Mouse (Mus musculus) heart, embryonic 13.5 days (tissue): ENCODE results near the gene Glipr1l3. TPM values are rescaled to one million over a fixed set of nuclear protein-coding genes. Genes with fewer than 3 reads are reported as not detected.
"Not testable (repeated sequence)": the region's sequence is repeated elsewhere in the genome, so short reads cannot be mapped to it uniquely, and the experiment has no call there.

Experiments used
- ATAC-seq: fragments of 200-750 bp; cut with Nextera tagmentation; 2 replicates; pipeline ENCODE4 v1.8.0; 2017; ENCODE audit warnings: moderate TSS enrichment; ENCODE audit not compliant: insufficient number of reproducible peaks, low FRiP score, low TSS enrichment; ENCODE audit errors: extremely low read depth
- H3K27ac ChIP-seq: fragments of 300-500 bp; sonication (generic); replicated peaks from 2 replicates; pipeline ENCODE4 v1.5.1; 2015; ENCODE audit warnings: moderate library complexity, mild to moderate bottlenecking, inconsistent platforms
- H3K27me3 ChIP-seq: fragments of 300-500 bp; sonication (generic); replicated peaks from 2 replicates; pipeline ENCODE4 v1.6.1; 2015; ENCODE audit warnings: mild to moderate bottlenecking, inconsistent platforms
- H3K36me3 ChIP-seq: fragments of 300-500 bp; sonication (generic); 2 replicates; pipeline ENCODE4 v1.6.1; 2015; ENCODE audit warnings: mild to moderate bottlenecking, inconsistent platforms
- H3K4me1 ChIP-seq: fragments of 300-500 bp; sonication (generic); 2 replicates; pipeline ENCODE4 v1.6.1; 2015; ENCODE audit warnings: inconsistent platforms
- H3K4me2 ChIP-seq: fragments of 300-500 bp; sonication (generic); 2 replicates; pipeline ENCODE4 v1.6.1; 2015; ENCODE audit warnings: inconsistent platforms, mild to moderate bottlenecking, moderate library complexity
- H3K4me3 ChIP-seq: fragments of 300-500 bp; sonication (generic); 2 replicates; pipeline ENCODE4 v1.5.1; 2015; ENCODE audit warnings: moderate library complexity, mild to moderate bottlenecking, inconsistent platforms
- H3K9ac ChIP-seq: fragments of 300-500 bp; sonication (generic); 2 replicates; pipeline ENCODE4 v1.6.1; 2015; ENCODE audit warnings: inconsistent platforms, mild to moderate bottlenecking, moderate library complexity
- H3K9me3 ChIP-seq: fragments of 300-500 bp; sonication (generic); 2 replicates; pipeline ENCODE4 v1.6.1; 2016; ENCODE audit warnings: inconsistent platforms
- WGBS: fragments of 180-500 bp; shearing (Covaris S2); methylation state at CpG from one replicate; pipeline ENCODE4 v1.1.7; 2015; ENCODE audit warnings: mixed read lengths; 5-methylcytosine and 5-hydroxymethylcytosine counted together
- polyA plus RNA-seq: library from polyadenylated mRNA; unstranded; fragments of >200 nt; fragmentation: Nextera tagmentation; extraction: Ambion mirVana; gene quantifications from 2 replicates; pipeline ENCODE4 v1.2.1, GENCODE M21; 2015

The Glipr1l3 gene
- not detected in 2 replicates for polyA plus RNA-seq

DNA sequence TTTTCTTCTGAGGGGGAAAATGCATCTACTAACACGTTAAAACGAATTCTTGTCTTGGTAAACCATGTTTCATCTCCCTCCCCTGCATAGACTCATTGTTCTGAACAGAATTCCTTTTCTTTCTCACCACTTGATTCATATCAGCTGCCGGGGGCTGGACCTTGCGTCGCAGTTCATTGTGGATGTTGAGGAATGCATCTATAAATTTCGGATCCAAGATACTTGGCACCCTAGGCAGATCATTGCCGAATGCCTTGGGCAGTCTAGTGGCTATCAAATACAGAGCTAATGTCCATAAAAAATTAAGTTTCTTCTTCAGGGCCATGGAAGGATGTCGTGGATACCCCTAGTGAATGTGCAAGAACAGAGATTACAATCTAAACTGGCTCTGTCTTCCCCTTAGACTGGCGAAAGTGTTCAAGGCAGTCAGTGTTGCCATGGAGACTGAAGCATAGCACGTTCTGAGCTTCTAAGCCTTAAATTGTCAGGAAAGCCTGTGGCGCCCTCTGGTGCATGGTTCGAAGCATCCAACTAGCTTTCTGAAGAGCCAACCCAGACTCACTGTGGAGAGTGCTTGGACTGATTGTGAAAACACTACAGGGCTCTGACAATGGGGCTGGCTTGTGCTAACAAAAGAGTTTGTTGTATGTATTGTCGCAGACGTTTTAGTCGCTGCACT is at the start of gene Glipr1l3:
Glipr1l3 (minus strand) TSS at position 446 of the 679 bp plus-strand sequence.
- 23% methylated on average over 15 of the region's 15 CpGs for WGBS
- not testable (repeated sequence) for H3K4me2 ChIP-seq, H3K4me3 ChIP-seq, H3K27ac ChIP-seq, ATAC-seq, H3K9me3 ChIP-seq, H3K4me1 ChIP-seq, H3K27me3 ChIP-seq, H3K9ac ChIP-seq, H3K36me3 ChIP-seq

DNA sequence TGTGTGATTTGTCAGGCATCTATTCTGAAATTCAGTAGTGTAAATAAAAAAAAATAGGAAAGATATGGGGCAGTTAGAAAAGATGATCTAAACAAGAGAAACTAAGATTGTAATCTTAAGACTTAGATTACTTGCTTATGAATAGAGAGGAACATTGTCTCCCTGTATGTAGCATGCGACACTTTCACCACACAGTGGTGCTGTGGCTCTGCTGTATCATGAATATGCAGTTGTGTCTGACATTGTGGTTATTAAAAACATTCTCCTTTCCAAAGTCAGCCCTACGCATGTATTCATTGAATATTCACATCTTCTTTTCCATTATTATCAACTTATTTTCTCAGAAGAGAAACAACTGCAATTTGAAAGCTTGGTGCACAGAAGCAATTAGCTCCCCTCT is 43.3 kb upstream of the Glipr1l3 start:
- Histone ChIP-seq H3K9me3 (no peaks in the 10 kb centered on the region), H3K36me3 (no peaks in the 10 kb centered on the region), H3K4me3 (no peak overlapping the region), H3K27me3 (no peaks in the 10 kb centered on the region), H3K4me1 (no peaks in the 10 kb centered on the region), H3K4me2 (no peak overlapping the region), H3K9ac (no peak overlapping the region), H3K27ac (no peak overlapping the region)
- ATAC-seq: no peak
- 53% methylated on average over 2 of the region's 2 CpGs for WGBS

DNA sequence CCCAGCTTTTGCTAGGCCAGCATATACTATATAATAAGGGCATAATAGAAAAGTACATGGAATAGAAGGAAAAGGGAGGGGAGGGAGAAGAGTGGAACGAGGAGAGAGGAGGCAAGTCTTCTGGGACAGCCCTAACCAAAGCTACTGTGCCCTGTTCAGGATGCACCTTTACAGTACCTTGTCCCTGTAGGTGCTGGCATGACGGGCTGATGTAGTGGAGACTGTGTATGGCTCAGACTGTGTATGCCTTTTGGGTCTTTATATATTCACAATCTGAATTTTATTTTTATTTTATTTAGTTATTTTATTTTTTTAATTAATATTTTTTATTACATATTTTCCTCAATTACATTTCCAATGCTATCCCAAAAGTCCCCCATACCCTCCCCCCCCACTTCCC is 33.8 kb upstream of the Glipr1l3 start:
- H3K9ac ChIP-seq, H3K27me3 ChIP-seq, H3K9me3 ChIP-seq, H3K36me3 ChIP-seq, H3K4me1 ChIP-seq, H3K4me3 ChIP-seq, H3K27ac ChIP-seq, H3K4me2 ChIP-seq, ATAC-seq: not testable (repeated sequence)
- WGBS: 68% methylated on average over 2 of the region's 2 CpGs

DNA sequence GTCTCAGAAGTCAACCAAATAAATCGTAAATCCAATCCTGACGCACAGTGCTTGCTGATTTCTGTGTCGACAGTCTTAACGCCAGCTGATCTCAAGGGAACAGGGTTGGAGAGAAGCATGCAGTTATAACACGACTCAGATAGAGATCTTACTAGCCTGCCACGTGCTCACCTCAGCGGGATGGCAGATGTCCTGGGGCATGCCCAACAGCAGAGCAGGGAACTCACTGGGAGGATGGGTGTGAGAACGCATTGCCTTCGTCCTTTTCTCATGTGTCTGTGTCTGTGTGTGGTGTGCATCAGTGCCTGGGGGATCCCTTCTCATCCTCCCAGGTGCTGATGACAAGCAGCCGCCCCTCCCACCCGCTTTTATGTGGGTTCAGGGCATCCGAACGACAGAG is 16.9 kb upstream of the Glipr1l3 start:
- H3K4me1 ChIP-seq, H3K4me2 ChIP-seq, H3K36me3 ChIP-seq, H3K27ac ChIP-seq, ATAC-seq, H3K9ac ChIP-seq, H3K9me3 ChIP-seq, H3K4me3 ChIP-seq, H3K27me3 ChIP-seq: not testable (repeated sequence)
- 29% methylated on average over 13 of the region's 13 CpGs for WGBS

DNA sequence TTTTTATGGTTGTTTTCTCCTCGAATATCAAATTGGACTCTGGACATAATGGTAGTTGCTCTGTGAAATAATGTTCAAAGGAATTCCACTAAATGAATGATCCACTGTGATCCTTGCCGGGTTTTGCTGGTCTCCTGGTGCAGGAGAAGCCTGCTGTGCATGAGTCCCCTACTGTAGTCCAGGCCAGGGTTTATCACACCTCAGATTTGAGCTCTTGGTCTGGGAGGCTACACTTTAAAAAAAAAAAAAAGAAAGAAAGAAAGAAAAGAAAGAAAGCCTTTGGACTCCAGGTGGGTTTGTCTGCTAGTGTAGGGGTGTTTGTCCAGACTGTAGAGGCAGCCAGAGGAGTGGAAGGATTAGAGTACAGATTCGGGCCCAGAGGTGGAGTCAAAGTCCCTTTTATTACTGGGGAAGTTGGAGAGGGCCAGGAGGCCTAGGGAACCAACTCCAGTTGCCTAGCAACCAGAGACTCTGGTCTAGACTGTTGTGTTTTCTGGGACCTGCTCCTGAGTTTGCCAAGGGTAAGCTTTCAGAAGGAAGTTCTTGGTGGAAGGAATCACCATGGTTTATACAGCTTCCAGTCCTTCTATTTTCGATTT is 3.1 kb upstream of the Glipr1l3 start, which contains the start of gene Caps2:
Caps2 (plus strand) TSS at position 454 of the 599 bp plus-strand sequence.
- Histone ChIP-seq H3K4me3 (peak within 1 kb of the TSS; percentile 41), H3K27me3 (no peaks in the 10 kb centered on the region), H3K9ac (no peak within 1 kb of the TSS), H3K4me1 (peaks cover 4% of the 10 kb centered on the region), H3K36me3 (no peaks in the 10 kb centered on the region), H3K27ac (no peak within 1 kb of the TSS), H3K9me3 (no peaks in the 10 kb centered on the region), H3K4me2 (peak within 1 kb of the TSS; percentile 61)
- 29% methylated on average over 4 of the region's 4 CpGs for WGBS
- no peak for ATAC-seq

DNA sequence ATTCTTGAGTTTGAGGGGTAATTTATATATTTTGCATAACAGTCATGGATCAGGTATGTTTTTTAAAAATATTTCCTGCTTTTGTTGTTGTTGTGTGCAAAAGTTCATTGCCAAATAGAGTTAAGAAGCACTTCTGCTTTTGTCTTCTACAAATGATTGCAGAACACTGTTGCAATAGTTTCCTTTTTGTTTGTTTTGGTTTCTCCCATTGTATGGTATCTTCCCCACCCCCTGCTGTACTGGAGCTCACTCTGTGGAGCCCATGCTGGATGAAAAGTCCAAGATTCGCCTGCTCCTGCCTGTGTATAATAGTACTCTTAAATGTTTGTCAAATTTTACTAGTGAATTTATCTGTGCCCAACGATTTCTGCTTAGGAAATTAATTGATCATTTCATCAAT is 20.3 kb downstream of the Glipr1l3 start:
- H3K9me3 ChIP-seq: no peaks in the 10 kb centered on the region
- no peaks in the 10 kb centered on the region for H3K4me1 ChIP-seq
- no peak for ATAC-seq
- H3K9ac ChIP-seq: no peak overlapping the region
- H3K27ac ChIP-seq: no peak overlapping the region
- H3K4me2 ChIP-seq: no peak overlapping the region
- H3K4me3 ChIP-seq: no peak overlapping the region
- no peaks in the 10 kb centered on the region for H3K27me3 ChIP-seq
- 62% methylated on average over 2 of the region's 2 CpGs for WGBS
- H3K36me3 ChIP-seq: no peaks in the 10 kb centered on the region

DNA sequence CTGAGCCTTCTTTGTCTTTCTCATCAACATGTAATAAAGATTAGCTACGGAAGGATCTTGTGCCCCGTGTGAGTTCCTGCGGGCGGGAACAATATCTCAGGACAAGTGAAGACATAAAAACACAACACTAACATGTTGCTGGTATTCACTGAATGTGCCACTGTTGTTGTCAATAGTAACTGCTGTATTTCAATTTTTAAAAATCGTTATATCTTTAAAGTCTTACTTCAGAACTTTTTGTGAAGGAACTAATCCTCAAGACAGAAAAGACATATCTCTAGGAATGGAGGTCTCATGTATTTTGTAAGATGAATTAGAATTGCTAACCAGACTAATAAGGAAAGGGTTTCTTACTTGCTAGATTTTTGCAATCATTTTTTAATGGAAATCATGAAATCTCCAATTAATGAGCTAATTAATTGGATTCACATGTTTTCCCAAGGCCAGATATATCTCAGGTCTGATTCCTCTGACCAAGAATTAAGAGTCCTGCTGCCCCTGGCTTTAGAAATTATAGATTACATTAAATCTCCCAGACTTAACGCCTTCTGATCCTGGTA is 21.2 kb downstream of the Glipr1l3 start:
- no peaks in the 10 kb centered on the region for H3K4me1 ChIP-seq
- no peak overlapping the region for H3K27ac ChIP-seq
- 36% methylated on average over 6 of the region's 6 CpGs for WGBS
- H3K9ac ChIP-seq: peak overlapping the region; percentile 68; the same call in 1 of the 2 replicates
- no peaks in the 10 kb centered on the region for H3K27me3 ChIP-seq
- ATAC-seq: no peak
- peak overlapping the region; percentile 66 for H3K4me2 ChIP-seq
- peak overlapping the region; percentile 48 for H3K4me3 ChIP-seq
- H3K9me3 ChIP-seq: no peaks in the 10 kb centered on the region
- H3K36me3 ChIP-seq: no peaks in the 10 kb centered on the region

DNA sequence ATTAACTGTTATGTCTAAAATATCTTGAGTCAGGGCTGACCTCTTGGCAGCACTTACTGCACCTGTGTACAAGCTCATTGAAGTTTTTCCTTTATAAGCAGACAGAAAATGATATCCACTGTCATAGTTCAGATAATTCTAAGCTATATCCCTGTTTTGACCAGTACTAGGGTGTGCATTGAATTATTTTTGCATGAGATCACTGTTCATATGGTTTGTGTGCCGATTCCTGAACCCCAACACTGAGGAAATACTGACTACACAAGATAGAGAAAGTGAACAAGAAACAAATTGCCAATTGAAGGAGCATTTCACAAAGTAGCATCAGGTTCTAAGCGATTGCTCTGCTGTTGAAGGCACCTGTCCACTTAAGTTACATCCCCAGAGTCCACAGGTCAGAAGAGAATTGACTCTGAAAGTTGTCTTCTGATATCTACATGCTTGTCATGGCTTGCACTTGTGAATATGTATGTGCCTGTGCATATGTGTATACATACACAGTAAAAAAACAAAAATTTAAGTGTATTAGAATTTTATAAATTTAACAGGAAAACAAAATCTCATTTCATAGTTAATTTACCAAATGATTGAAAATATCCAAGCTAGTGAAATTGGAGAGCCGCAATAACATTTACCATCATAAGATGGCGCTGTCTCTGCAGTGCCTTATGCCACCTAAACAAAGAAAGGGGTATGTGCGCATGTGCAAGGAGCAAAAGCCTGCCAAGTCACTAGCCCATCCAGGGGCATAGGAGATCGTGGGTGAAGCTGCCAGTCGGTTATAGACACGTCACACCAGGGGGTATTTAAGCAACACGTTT is 21.9 kb downstream of the Glipr1l3 start:
- Histone ChIP-seq H3K27me3 (no peaks in the 10 kb centered on the region), H3K9me3 (no peaks in the 10 kb centered on the region), H3K36me3 (no peaks in the 10 kb centered on the region), H3K4me1 (no peaks in the 10 kb centered on the region), H3K27ac (no peak overlapping the region), H3K9ac (peak overlapping the region; percentile 68; the same call in 1 of the 2 replicates), H3K4me3 (peak overlapping the region; percentile 48), H3K4me2 (peak overlapping the region; percentile 66)
- 15% methylated on average over 9 of the region's 9 CpGs for WGBS
- ATAC-seq: no peak

DNA sequence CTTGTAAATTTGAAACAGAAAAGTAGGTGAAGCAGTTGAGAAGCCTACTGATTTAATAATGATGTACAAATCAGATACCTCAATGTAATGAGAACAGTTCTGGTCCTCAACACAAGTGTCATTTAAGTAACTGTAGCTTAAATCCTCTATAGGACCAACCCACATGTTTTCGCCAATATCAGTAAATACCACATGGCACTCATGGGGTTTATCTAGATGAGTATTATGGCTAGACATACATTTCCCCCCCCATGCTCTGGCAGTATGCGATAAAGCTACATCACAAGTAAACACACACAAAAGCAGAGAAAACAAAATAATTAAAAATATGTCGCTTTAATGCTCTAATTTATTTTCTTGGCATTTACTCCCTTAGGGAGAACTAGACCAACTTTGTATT is 27.9 kb downstream of the Glipr1l3 start:
- no peak for ATAC-seq
- Histone ChIP-seq H3K9me3 (no peaks in the 10 kb centered on the region), H3K4me2 (no peak overlapping the region), H3K9ac (no peak overlapping the region), H3K4me1 (no peaks in the 10 kb centered on the region), H3K4me3 (no peak overlapping the region), H3K27me3 (no peaks in the 10 kb centered on the region), H3K36me3 (no peaks in the 10 kb centered on the region), H3K27ac (no peak overlapping the region)
- WGBS: 81% methylated on average over 3 of the region's 3 CpGs

DNA sequence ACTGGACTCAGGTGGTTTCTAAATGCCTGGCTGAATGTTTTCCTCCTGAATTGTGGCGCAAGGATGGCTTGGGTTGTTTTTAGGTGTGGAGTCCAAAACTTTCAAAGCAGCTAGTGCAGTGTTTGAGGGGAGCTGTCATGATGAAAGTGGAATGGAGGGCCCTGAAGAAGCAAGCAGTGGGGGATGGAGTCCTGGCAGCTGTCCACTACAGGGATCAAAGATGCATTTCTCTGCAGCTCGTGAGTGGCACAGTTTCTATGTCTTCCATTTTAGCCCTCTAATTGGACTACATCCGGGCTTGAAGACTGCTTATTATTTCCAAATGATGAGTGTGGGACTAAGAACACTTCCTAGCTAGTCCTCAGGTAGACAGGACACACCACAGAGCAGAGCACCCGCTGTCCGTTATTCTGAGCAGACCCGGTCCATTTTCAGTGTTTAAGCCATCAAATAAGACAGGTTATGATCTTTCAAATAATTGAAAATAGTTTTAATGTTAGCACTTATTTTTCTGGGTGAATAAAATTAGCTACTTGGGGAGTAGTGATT is 32.4 kb downstream of the Glipr1l3 start:
- not testable (repeated sequence) for ATAC-seq, H3K4me1 ChIP-seq, H3K9ac ChIP-seq, H3K27ac ChIP-seq, H3K36me3 ChIP-seq, H3K9me3 ChIP-seq, H3K4me3 ChIP-seq, H3K4me2 ChIP-seq, H3K27me3 ChIP-seq
- WGBS: 66% methylated on average over 6 of the region's 6 CpGs

DNA sequence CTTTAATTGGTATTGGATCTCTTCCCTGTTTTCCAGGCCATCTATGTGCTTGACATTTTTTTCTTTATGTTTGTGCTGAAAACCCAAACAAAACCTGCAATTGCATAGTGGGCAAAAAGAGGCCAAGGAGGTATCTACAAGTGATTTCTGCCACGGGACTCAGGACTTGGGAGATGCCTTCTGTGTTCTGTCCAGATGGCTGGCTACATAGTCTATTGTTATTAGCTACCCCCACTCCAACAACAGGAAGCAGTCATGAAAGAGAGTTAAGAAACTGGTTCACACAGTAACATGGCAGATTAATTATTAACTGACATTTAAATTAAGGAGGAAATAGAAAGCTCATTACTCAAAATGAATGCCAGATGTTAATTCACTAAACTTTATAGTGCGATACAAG is 35.0 kb downstream of the Glipr1l3 start:
- not testable (repeated sequence) for ATAC-seq
- WGBS: 65% methylated on average over 2 of the region's 2 CpGs

More for the DNA sequence above, 35.0 kb downstream of the Glipr1l3 start:
- not testable (repeated sequence) for H3K4me3 ChIP-seq, H3K9me3 ChIP-seq, H3K4me2 ChIP-seq, H3K36me3 ChIP-seq, H3K9ac ChIP-seq, H3K27ac ChIP-seq, H3K27me3 ChIP-seq, H3K4me1 ChIP-seq
